Mouse (Mus musculus): ENCODE results near the gene Zc3h12a. TPM values are rescaled to one million over a fixed set of nuclear protein-coding genes. Genes with fewer than 3 reads are reported as not detected.

The Zc3h12a gene
- total RNA-seq, 4 experiments from 2014 or later, result 3.5 to 5.7 (median 3.9) TPM

DNA sequence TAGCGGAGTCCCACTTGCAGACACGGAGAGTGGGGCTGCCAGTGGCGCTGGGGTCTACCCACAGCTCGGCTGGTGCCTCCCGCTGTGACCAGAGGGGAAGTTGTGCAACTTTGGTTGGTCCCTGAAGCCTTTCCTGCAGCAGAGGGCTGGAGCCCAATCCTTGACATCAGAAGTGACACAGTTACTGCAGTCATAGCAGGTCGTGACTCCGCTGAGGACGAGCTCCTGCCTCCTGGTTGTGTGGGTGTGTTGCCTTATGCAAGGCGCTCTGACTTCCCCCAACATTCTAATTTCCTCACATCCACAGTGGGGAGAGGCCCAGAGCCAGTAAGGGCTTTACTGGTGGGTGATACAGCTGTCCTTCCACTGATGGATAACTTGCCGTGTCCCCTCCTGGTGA is 17.6 kb upstream of the Zc3h12a start:
- no peak for DNase-seq (ENCODE audit: low spot score)

DNA sequence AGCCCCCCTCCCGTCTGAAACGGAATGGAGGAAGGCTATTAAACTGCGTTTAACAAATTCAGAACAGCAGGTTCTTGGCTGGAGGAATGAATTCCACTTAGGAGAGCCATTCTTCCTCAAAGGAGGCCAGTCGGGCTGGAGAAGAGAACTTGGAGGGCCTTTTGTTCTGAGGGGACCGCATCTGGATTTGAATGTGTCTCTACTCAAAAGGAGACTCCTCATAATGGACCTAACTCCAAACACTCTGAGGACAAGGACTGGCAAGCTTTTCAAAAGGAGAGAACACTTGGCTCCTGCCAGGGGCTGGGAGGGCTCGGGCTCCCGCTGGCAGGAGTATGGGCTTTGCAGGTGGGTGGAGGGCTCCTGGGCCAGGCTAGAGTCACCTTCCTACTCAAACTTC is 17.0 kb upstream of the Zc3h12a start:
- no peak for DNase-seq (ENCODE audit: low spot score)

GRCm38 (mm10) chr4:125144211-125144610 is 16.6 kb upstream of the Zc3h12a start:
- DNase-seq (ENCODE audit: low spot score), result no peak

GRCm38 (mm10) chr4:125138321-125138720 is 10.7 kb upstream of the Zc3h12a start:
- DNase-seq (ENCODE audit: low spot score), result no peak

- no peak for DNase-seq (ENCODE audit: low spot score)
These were observed 8.8 kb upstream of the Zc3h12a start for GRCm38 (mm10) chr4:125136303-125136888.

DNA sequence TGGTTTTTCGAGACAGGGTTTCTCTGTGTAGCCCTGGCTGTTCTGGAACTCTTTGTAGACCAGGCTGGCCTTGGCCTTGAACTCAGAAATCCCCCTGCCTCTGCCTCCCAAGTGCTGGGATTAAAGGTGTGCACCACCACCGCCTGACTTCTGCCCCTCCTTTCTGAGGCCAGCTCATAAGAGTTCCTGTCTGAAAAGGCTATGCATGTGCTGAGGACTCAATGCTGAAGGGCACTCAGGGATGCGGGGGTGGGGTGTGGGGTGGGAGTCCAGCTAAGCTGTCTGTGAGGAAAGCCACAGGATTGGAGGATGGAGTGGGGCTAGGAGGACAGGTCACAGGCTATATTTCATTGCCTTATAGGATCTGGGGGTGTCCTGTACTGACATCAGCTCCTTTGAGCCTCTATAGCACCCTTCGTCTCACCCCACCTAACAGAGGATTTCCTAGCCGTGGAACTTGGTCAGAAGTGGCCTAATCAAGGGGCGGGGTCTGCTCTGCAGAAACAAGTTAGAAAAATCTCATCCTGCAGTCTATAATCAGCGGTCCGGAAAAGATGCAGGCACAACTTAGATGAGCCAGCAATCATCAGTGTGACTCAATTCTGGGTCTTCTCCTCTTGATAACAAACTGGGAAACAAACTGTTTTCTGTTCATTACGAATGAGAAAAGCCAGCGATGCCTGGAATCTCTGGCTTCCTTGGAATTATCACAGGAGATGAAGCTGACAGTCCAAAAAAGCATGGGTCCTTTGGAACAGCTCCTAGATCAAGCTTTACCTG is 7.6 kb upstream of the Zc3h12a start:
- DNase-seq (ENCODE audit: low spot score), result no peak

GRCm38 (mm10) chr4:125134631-125135030 is 7.0 kb upstream of the Zc3h12a start:
- DNase-seq (ENCODE audit: low spot score), result no peak

DNA sequence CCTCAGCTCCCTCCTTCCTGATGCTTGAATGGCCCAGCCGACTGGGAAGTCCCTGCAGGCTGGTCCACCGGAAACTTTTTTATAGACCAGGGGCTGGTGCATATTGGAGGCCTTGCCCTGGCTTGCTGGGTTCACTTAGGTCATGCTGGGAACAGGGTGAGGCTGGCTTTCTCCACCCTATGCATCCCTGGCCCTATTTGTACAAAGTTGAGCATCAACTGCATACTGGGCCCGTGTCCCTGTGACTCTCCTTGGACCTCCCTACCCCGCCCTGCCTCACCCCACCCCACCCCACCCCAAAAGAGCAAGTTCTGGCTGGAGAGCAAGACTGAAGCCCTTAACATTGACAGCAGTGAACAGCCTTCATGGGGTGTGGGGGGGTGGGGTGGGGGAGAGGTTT is 6.6 kb upstream of the Zc3h12a start:
- no peak for DNase-seq (ENCODE audit: low spot score)

- DNase-seq (ENCODE audit: low spot score), result no peak
These were observed 4.8 kb upstream of the Zc3h12a start for GRCm38 (mm10) chr4:125132394-125132793.

- no peak for DNase-seq (ENCODE audit: low spot score)
These were observed 3.9 kb upstream of the Zc3h12a start for GRCm38 (mm10) chr4:125131493-125131892.

DNA sequence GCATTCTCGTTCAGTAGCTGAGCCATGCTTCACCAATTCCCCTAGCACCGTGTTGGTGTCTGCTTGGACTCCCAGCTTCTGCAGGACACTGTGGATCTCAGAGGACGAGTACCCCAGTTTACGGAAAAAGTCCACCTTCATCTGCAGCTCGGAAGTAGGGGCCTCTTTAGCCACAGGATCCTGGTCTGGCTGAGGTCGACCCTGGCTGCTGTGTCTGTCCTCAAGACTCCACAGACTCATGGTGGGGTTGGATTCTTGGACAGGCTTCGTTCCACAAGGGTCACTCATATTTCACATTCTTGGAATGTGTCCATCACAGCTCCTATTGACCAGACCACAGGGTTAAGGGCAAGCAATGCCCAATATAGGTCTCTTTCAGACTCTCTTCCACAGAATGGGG is 879 bp downstream of the Zc3h12a start:
- DNase-seq (ENCODE audit: low spot score), result no peak

GRCm38 (mm10) chr4:125126186-125126585 is 1.5 kb downstream of the Zc3h12a start:
- no peak for DNase-seq (ENCODE audit: low spot score)

DNA sequence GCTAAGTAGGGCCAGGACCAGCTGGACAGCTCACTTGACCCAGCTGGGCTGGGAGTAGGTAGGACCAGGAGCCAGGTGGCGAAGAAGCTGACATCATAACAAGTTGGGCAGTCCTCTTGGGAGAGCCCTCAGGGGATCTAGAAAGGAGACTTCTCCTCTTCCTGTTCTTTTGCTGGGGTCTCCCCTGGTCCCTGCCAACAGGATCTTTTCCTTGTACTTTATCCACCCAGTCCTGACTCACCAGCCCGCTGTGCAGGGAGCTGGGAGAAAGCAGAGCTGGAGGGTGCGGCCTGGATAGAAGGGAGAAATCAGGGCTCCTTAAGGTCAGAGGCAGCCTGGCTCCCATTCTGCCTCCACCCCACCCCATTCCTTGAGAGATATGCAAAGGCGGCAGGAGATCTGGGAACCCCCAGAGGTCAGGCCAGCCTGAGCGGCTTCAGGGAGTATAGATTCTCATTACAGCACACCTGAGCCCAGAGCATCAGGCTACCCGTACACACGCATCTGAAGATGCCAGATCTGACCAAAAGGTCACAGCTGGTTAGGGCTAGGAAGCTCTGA is 2.2 kb downstream of the Zc3h12a start:
- DNase-seq (ENCODE audit: low spot score), result no peak

DNA sequence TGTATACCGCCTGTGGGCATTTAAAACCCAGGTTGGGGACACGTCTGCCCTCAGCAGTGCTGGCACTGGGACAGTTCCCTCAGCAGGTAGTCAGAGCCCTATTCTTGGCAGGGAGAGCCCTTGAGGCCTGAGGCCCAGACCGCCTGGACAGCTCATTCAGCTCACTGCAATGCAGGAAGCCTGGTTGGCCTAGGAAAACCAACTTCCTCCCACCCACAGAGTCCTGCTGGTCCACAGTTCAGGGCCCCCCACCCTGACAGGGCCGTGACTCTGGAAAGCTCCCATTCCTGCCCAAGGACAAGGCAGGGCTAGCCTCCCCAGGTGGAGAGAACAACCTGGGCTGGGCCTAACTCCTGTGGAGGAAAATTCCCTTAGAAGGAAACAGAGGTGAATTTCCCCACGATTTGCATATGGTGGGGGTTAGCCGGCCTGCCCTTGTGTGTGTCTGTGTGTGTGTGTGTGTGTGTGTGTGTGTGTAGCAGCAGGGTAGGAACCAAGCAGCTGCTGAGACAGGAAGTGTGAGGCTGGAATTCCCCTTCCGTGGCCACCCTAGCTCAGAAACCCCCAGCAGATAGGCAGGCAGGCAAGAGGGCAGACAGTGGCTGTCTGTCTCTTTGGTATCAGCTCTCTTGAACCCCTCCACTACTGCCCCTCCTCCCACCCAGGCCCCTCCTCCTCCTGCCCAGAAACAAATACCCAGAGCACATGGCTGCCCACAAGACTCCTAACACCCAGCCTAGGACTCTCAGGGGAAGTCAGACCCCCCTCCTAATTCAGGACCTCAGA is 3.0 kb downstream of the Zc3h12a start:
- DNase-seq (ENCODE audit: low spot score), result no peak

DNA sequence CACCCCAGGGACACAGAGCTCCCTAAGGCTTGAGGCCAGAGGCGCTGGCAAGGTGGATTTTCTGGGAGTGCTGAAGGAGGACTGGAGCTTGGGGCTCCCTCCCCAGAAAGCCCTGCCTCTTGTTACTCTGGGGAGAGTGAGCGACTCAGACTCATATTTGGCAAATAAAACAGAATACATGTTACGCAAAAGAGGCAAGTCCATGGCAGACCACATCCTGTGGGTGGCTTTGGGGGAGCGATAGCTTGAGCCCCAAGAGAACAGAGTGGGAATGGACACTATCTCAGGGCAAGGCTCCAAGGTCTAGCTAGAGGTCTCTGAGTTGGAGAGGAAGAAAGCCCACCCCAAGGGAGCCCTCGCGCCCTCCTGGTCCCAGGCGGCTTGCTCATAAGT is 4.4 kb downstream of the Zc3h12a start:
- peak; percentile 68 for DNase-seq (ENCODE audit: low spot score)

GRCm38 (mm10) chr4:125122431-125123278 is 5.0 kb downstream of the Zc3h12a start:
- DNase-seq (ENCODE audit: low spot score), result no peak

- no peak for DNase-seq (ENCODE audit: low spot score)
These were observed 7.9 kb downstream of the Zc3h12a start for GRCm38 (mm10) chr4:125119721-125120120.

DNA sequence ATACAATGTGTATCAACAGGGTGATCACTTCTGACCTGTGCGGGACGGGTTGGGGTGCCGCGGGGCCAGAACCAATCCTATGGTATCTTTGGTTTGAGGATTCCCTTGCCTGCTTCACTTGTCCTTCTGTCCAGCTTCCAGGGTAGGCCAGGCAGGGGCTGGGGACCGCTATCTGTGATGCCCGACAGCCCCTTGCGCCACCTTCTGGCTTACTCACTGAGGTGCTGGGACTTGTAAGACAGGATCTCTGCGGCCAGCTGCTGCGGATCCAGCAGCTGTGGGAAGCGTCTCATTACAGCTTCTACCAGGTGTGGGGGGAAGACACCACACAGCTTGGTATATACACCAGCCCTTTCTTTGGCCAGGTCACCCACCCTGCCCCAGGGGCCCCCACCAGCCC is 8.6 kb downstream of the Zc3h12a start:
- no peak for DNase-seq (ENCODE audit: low spot score)

DNA sequence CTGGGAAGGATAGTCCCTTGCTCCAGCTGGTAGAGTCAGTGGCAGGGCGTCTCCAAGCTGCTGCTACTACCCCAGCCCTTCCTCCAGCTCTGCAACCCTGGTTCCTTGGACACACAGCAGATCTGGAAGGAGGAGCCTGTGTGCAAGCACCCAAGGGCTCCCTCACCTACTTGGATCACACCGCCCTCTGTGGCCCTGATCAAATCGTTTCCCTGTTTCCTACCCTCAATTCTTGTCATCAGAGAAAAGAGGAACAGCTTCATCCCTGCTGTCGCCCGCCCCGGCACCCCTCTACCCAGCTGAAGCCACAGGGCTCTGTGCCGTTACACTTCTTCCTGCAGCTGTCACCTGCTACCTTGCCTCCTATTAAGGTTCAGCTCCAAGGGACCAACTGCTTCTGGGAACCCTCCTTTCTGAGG is 9.7 kb downstream of the Zc3h12a start:
- DNase-seq (ENCODE audit: low spot score), result no peak

DNA sequence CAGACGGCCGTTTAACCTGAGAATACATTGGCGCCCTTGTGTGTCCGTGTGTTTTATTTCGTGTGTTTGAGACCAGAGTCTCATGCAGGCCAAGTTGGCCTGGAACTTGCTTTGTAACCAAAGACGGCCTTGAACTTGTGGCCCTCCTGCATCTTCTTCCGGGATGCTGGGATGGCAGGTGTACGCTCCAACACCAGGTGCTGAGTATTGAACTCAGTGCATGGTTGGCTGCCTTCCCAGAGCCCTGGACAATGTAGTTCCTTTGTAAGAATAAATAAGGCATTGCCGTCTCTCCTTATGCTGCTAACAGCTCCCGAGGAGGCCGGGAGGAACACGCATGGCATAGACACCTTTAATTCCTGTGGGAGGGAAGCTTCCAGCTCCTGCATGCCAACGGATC is 10.7 kb downstream of the Zc3h12a start:
- DNase-seq (ENCODE audit: low spot score), result no peak

DNA sequence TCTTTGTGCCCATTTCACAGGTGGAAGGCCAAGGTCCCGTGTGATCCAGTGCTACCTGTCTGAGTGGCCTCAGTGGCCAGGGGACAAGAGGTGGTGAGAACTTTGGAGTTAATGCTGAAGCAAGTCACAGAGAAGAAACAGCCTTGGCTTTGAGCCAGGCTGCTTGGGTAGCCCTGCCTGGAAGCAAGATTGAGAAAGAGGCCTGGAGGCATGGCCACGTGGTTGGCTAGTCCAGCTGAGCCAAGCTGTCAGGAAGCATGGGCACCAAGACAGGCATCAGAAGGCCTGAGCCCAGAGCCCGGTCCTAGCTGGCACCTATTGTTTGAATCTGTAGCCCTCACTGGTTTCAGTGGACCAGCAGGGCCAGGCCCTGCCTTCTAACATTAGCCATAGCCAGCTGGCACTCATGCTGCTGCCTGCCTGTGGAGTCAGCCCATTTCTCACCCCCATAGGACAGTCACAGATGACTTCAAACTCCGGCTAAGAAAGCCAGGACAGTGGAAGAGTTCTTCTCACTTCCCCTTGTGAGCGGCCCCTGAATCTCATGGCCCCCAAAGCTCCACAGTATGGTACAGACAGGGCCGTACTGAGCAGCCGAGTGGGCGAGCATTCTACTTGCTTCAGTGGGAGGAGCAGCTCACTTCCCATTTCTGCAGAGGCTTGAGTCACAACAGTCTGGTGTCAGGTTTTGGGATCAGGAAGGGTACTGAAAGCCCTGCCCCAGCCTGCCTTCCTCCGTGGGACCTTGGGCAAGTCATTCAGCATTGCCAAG is 11.4 kb downstream of the Zc3h12a start:
- DNase-seq (ENCODE audit: low spot score), result no peak

All from heart, adult 8-10 months (tissue).